Mouse (Mus musculus) liver, adult 2 months (tissue): ENCODE measurements around the gene Prdm10. TPM values are rescaled to one million over a fixed set of nuclear protein-coding genes. Genes with fewer than 3 reads are reported as not detected.

Experiments used
- DNase-seq: peaks from one replicate; pipeline ENCODE4 v3.0.0-alpha.2; 2011; ENCODE audit warnings: low read depth, low spot score; ENCODE audit errors: extremely low read depth
- H3K27ac ChIP-seq: fragments of 200-500 bp; replicated peaks from 2 replicates; pipeline ENCODE4 v1.5.1; 2012; ENCODE audit warnings: low read depth, mild to moderate bottlenecking, control low read depth, inconsistent platforms, low read length; ENCODE audit not compliant: insufficient read depth
- H3K27me3 ChIP-seq: fragments of 200-500 bp; 2 replicates; pipeline ENCODE4 v1.6.1; 2012; ENCODE audit warnings: mild to moderate bottlenecking, moderate library complexity, low read length, inconsistent platforms; ENCODE audit not compliant: control insufficient read depth, insufficient read depth
- H3K36me3 ChIP-seq: fragments of 200-500 bp; 2 replicates; pipeline ENCODE4 v1.6.1; 2012; ENCODE audit warnings: low read length, inconsistent platforms; ENCODE audit not compliant: control insufficient read depth, insufficient read depth
- H3K4me1 ChIP-seq: fragments of 200-500 bp; 2 replicates; pipeline ENCODE4 v1.6.1; 2011; ENCODE audit warnings: low read length; ENCODE audit not compliant: control insufficient read depth, insufficient read depth
- H3K4me3 ChIP-seq: fragments of 200-500 bp; 2 replicates; pipeline ENCODE4 v1.5.1; 2011; ENCODE audit warnings: low read depth, mild to moderate bottlenecking, control low read depth, low read length, moderate library complexity; ENCODE audit not compliant: insufficient read depth
- H3K79me2 ChIP-seq: fragments of 200-500 bp; 2 replicates; pipeline ENCODE4 v1.6.1; 2012; ENCODE audit warnings: inconsistent platforms, mild to moderate bottlenecking, low read length, moderate library complexity; ENCODE audit not compliant: control insufficient read depth, insufficient read depth
- H3K9ac ChIP-seq: fragments of 200-500 bp; 2 replicates; pipeline ENCODE4 v1.6.1; 2012; ENCODE audit warnings: low read depth, mild to moderate bottlenecking, control low read depth, inconsistent platforms, low read length
- CTCF ChIP-seq: fragments of 200-500 bp; IDR thresholded peaks from 2 replicates; pipeline ENCODE4 v1.5.1; 2011; ENCODE audit warnings: low read depth, low read length, control low read depth
- POLR2A ChIP-seq: fragments of 200-500 bp; IDR thresholded peaks from 2 replicates; pipeline ENCODE4 v1.6.1; 2011; ENCODE audit warnings: low read length, control low read depth; ENCODE audit not compliant: insufficient read depth; ENCODE audit errors: extremely low read depth
- WGBS: fragments of 180-500 bp; shearing (Covaris S2); methylation state at CpG from one replicate; pipeline ENCODE4 v1.1.7; 2018; 5-methylcytosine and 5-hydroxymethylcytosine counted together
- polyA plus RNA-seq: library from polyadenylated mRNA; depleted of rRNA; stranded (reverse); fragments of >200 nt; gene quantifications from 2 replicates; pipeline ENCODE4 v1.2.3, GENCODE M21; 2012
- total RNA-seq: library from RNA; depleted of rRNA; stranded (reverse); fragments of >200 nt; gene quantifications from 2 replicates; pipeline ENCODE4 v1.2.3, GENCODE M21; 2014

The Prdm10 gene
- total and polyA plus RNA-seq, 2 experiments, result 2.7 to 4.8 TPM

DNA sequence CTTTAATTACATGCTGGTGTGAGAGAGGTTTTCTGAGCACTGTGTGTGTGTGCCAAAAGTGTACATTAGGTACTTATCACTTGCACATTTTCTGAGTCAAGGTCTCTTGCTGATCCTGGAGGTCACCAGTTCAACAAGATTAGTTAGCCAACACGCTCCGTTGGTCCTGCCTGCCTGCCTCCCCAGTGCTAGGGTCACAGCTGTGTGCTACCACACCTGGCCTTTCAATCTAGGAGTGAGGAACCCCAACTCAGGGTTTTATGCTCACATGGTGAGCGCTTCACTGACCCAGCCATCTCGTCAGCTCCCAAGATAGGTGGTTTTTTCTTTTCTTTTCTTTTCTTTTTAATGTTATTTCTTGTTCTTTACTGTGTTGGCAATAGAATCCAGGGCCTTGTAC, 11.6 kb downstream of the Prdm10 start:
- H3K27me3 ChIP-seq, result no peaks in the 10 kb centered on the region
- peaks cover 10% of the 10 kb centered on the region for H3K79me2 ChIP-seq
- TF ChIP-seq POLR2A (no peak), CTCF (no peak)
- no peak for DNase-seq
- peaks cover 5% of the 10 kb centered on the region for H3K4me1 ChIP-seq
- H3K27ac ChIP-seq, result no peak overlapping the region
- H3K4me3 ChIP-seq, result no peak overlapping the region
- no peaks in the 10 kb centered on the region for H3K36me3 ChIP-seq
- no peak overlapping the region for H3K9ac ChIP-seq
- 60% methylated on average over 4 of the region's 4 CpGs for WGBS

GRCm38 (mm10) chr9:31293208-31293607, 12.9 kb downstream of the Prdm10 start:
- H3K9ac ChIP-seq, result no peak overlapping the region
- peak; percentile 66 for DNase-seq
- no peaks in the 10 kb centered on the region for H3K27me3 ChIP-seq
- H3K27ac ChIP-seq, result no peak overlapping the region
- H3K4me3 ChIP-seq, result no peak overlapping the region
- no peaks in the 10 kb centered on the region for H3K36me3 ChIP-seq
- TF ChIP-seq POLR2A (no peak), CTCF (no peak)
- WGBS, result 57% methylated on average over 2 of the region's 2 CpGs
- peaks cover 12% of the 10 kb centered on the region; the same call in 1 of the 2 replicates for H3K79me2 ChIP-seq
- peaks cover 5% of the 10 kb centered on the region for H3K4me1 ChIP-seq

DNA sequence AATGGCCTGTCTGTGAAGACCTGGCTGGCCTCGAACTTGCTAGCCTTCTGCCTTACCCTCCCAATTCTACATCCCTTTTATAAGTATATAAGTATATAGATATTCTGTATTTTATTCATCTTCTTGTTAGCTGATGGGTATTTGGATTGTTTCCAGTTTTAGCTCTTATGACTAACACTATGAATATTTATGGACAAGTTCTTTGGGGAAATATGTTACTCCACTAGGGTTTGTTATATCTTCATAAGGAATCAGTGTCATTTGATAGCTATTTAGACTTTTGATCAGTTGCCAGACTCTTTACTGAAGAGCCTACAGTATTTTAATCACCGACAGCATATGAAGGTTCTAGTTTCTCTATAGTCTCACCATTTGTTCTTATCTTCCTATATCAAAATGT, 15.0 kb downstream of the Prdm10 start:
- peaks cover 14% of the 10 kb centered on the region; the same call in 1 of the 2 replicates for H3K79me2 ChIP-seq
- no peak overlapping the region for H3K27ac ChIP-seq
- DNase-seq, result no peak
- peaks cover 8% of the 10 kb centered on the region for H3K4me1 ChIP-seq
- no peaks in the 10 kb centered on the region for H3K36me3 ChIP-seq
- H3K9ac ChIP-seq, result no peak overlapping the region
- H3K27me3 ChIP-seq, result no peaks in the 10 kb centered on the region
- no peak for TF ChIP-seq POLR2A
- TF ChIP-seq CTCF, result no peak
- H3K4me3 ChIP-seq, result no peak overlapping the region
- WGBS, result 86% methylated on average over 2 of the region's 2 CpGs

DNA sequence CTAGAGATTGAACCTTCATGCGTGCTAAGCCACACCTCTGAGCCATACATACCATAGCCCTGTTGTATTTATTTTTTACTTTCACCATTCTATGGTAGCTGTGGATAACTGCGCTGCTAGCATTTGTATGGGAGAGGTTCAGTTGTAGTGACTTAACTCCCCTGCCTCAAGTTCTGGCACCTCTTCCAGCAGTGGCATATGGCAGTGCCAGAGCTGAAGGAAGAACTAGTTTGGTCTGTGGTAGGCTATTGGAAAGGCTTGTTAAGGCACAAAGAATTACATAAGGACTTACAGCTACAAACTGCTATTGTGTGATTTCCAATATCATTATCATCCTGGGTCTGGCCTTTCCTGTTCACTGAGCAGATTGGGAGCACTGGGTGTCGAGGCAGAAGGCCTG, 16.0 kb downstream of the Prdm10 start:
- Histone ChIP-seq H3K4me1 (peaks cover 13% of the 10 kb centered on the region), H3K4me3 (no peak overlapping the region), H3K36me3 (no peaks in the 10 kb centered on the region), H3K9ac (no peak overlapping the region), H3K27me3 (no peaks in the 10 kb centered on the region), H3K79me2 (peaks cover 14% of the 10 kb centered on the region; the same call in 1 of the 2 replicates), H3K27ac (no peak overlapping the region)
- 94% methylated on average over 3 of the region's 3 CpGs for WGBS
- TF ChIP-seq POLR2A (no peak), CTCF (no peak)
- no peak for DNase-seq

- Histone ChIP-seq H3K27me3 (no peaks in the 10 kb centered on the region), H3K4me3 (no peak overlapping the region), H3K79me2 (peaks cover 11% of the 10 kb centered on the region; the same call in 1 of the 2 replicates), H3K27ac (peak overlapping the region; percentile 55), H3K36me3 (no peaks in the 10 kb centered on the region), H3K9ac (no peak overlapping the region), H3K4me1 (peaks cover 24% of the 10 kb centered on the region)
- peak; percentile 78 for DNase-seq
- WGBS, result 51% methylated on average over 6 of the region's 6 CpGs
- TF ChIP-seq POLR2A, result no peak
- no peak for TF ChIP-seq CTCF
Measured at GRCm38 (mm10) chr9:31298751-31299150, 18.4 kb downstream of the Prdm10 start.

DNA sequence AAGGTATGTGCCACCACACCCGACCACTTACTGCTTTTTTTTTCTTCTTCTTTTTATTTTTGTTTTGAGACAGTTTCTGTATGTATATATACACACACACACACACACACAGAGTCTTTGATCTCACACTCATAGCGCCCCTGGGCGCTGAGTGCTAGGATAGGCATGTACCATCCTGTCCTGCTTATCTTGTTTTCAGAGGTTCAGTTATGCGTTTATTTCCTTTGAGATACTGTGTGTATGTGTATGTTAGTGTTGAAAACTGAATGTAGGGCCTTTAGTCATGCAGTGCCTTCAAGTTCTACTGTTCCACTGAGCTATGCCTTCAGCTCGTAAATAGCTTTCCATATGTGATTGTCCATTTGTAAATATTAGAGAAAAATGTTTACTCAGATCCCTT, 20.2 kb downstream of the Prdm10 start:
- peak overlapping the region; percentile 83; the same call in 1 of the 2 replicates for H3K27ac ChIP-seq
- peaks cover 11% of the 10 kb centered on the region; the same call in 1 of the 2 replicates for H3K79me2 ChIP-seq
- H3K9ac ChIP-seq, result no peak overlapping the region
- H3K4me3 ChIP-seq, result no peak overlapping the region
- 75% methylated on average over 5 of the region's 5 CpGs for WGBS
- H3K36me3 ChIP-seq, result no peaks in the 10 kb centered on the region
- no peaks in the 10 kb centered on the region for H3K27me3 ChIP-seq
- peaks cover 24% of the 10 kb centered on the region for H3K4me1 ChIP-seq
- no peak for DNase-seq
- no peak for TF ChIP-seq CTCF
- TF ChIP-seq POLR2A, result no peak
